Mouse (Mus musculus): ENCODE data around the gene Phtf2. TPM values are rescaled to one million over a fixed set of nuclear protein-coding genes. Genes with fewer than 3 reads are reported as not detected.

Gene Phtf2
- polyA plus RNA-seq, 1 experiment: 3.6 TPM

- H3K36me3 ChIP-seq (ENCODE audit: control insufficient read depth, insufficient read depth): no peaks in the 10 kb centered on the region
- no peaks in the 10 kb centered on the region for H3K79me2 ChIP-seq (ENCODE audit: control insufficient read depth, insufficient read depth)
- H3K4me3 ChIP-seq: no peak overlapping the region
- no peak overlapping the region for H3K4me2 ChIP-seq (ENCODE audit: low read depth)
- no peaks in the 10 kb centered on the region for H3K27me3 ChIP-seq (ENCODE audit: control insufficient read depth, insufficient read depth, insufficient read length)
- TF ChIP-seq TCF12 (IDR thresholded peaks at IDR 0.05; ENCODE audit: insufficient read depth, poor library complexity, severe bottlenecking): no peak
- no peak for TF ChIP-seq MYOD1 (IDR thresholded peaks at IDR 0.05; ENCODE audit: control insufficient read depth in 1 of 3, insufficient read length in 2 of 3, low read depth in 2 of 3)
- no peak for TF ChIP-seq TCF3 (IDR thresholded peaks at IDR 0.05; ENCODE audit: insufficient read length, low read depth)
- TF ChIP-seq REST (IDR thresholded peaks at IDR 0.05; ENCODE audit: insufficient read depth, insufficient read length): no peak
- TF ChIP-seq SRF (IDR thresholded peaks at IDR 0.05; ENCODE audit: control insufficient read depth, insufficient read length, low read depth): no peak
- no peak for TF ChIP-seq POLR2A (IDR thresholded peaks at IDR 0.05; ENCODE audit: insufficient read length, low read depth)
- TF ChIP-seq USF1 (IDR thresholded peaks at IDR 0.05; ENCODE audit: low read depth): no peak
- TF ChIP-seq CEBPB (IDR thresholded peaks at IDR 0.05; ENCODE audit: insufficient read depth, poor library complexity, severe bottlenecking): no peak
- TF ChIP-seq POLR2AphosphoS2 (IDR thresholded peaks at IDR 0.05; ENCODE audit: insufficient read length, low read depth): no peak
- TF ChIP-seq E2F4 (IDR thresholded peaks at IDR 0.05; ENCODE audit: insufficient read depth): no peak
- TF ChIP-seq MAX (IDR thresholded peaks at IDR 0.05; ENCODE audit: low read depth): no peak
- no peak overlapping the region for H3ac ChIP-seq (ENCODE audit: control insufficient read depth, insufficient read length)
Measured at GRCm38 (mm10) chr5:20760368-20761162, 121.4 kb downstream of the Phtf2 start.

- Histone ChIP-seq H3K4me2 (ENCODE audit: low read depth) (no peak overlapping the region), H3K36me3 (ENCODE audit: control insufficient read depth, insufficient read depth) (no peaks in the 10 kb centered on the region), H3K4me3 (no peak overlapping the region), H3K79me2 (ENCODE audit: control insufficient read depth, insufficient read depth) (no peaks in the 10 kb centered on the region), H3K27me3 (ENCODE audit: control insufficient read depth, insufficient read depth, insufficient read length) (no peaks in the 10 kb centered on the region), H3ac (ENCODE audit: control insufficient read depth, insufficient read length) (no peak overlapping the region)
- TF ChIP-seq TCF3 (IDR thresholded peaks at IDR 0.05; ENCODE audit: insufficient read length, low read depth): no peak
- no peak for TF ChIP-seq MAX (IDR thresholded peaks at IDR 0.05; ENCODE audit: low read depth)
- TF ChIP-seq POLR2A (IDR thresholded peaks at IDR 0.05; ENCODE audit: insufficient read length, low read depth): no peak
- no peak for TF ChIP-seq REST (IDR thresholded peaks at IDR 0.05; ENCODE audit: insufficient read depth, insufficient read length)
Measured at GRCm38 (mm10) chr5:20759771-20760170, 122.2 kb downstream of the Phtf2 start.

GRCm38 (mm10) chr5:20753963-20754362 lies 128.0 kb downstream of the Phtf2 start:
- Histone ChIP-seq H3K4me3 (no peak overlapping the region), H3K79me2 (ENCODE audit: control insufficient read depth, insufficient read depth) (no peaks in the 10 kb centered on the region), H3K27me3 (ENCODE audit: control insufficient read depth, insufficient read depth, insufficient read length) (no peaks in the 10 kb centered on the region), H3ac (ENCODE audit: control insufficient read depth, insufficient read length) (no peak overlapping the region), H3K4me2 (ENCODE audit: low read depth) (no peak overlapping the region), H3K36me3 (ENCODE audit: control insufficient read depth, insufficient read depth) (no peaks in the 10 kb centered on the region)
- no peak for TF ChIP-seq TCF3 (IDR thresholded peaks at IDR 0.05; ENCODE audit: insufficient read length, low read depth)
- no peak for TF ChIP-seq E2F4 (IDR thresholded peaks at IDR 0.05; ENCODE audit: insufficient read depth)
- TF ChIP-seq POLR2AphosphoS2 (IDR thresholded peaks at IDR 0.05; ENCODE audit: insufficient read length, low read depth): no peak
- TF ChIP-seq MYOD1 (IDR thresholded peaks at IDR 0.05; ENCODE audit: control insufficient read depth in 1 of 3, insufficient read length in 2 of 3, low read depth in 2 of 3): no peak
- no peak for TF ChIP-seq TCF12 (IDR thresholded peaks at IDR 0.05; ENCODE audit: insufficient read depth, poor library complexity, severe bottlenecking)
- no peak for TF ChIP-seq SRF (IDR thresholded peaks at IDR 0.05; ENCODE audit: control insufficient read depth, insufficient read length, low read depth)
- no peak for TF ChIP-seq MYOG (IDR thresholded peaks at IDR 0.05; ENCODE audit: control insufficient read depth in 1 of 3, insufficient read depth in 1 of 3, insufficient read length in 2 of 3, low read depth in 2 of 3)
- TF ChIP-seq POLR2A (IDR thresholded peaks at IDR 0.05; ENCODE audit: insufficient read length, low read depth): no peak
- no peak for TF ChIP-seq CEBPB (IDR thresholded peaks at IDR 0.05; ENCODE audit: insufficient read depth, poor library complexity, severe bottlenecking)
- no peak for TF ChIP-seq REST (IDR thresholded peaks at IDR 0.05; ENCODE audit: insufficient read depth, insufficient read length)
- no peak for TF ChIP-seq USF1 (IDR thresholded peaks at IDR 0.05; ENCODE audit: low read depth)
- TF ChIP-seq MAX (IDR thresholded peaks at IDR 0.05; ENCODE audit: low read depth): no peak

GRCm38 (mm10) chr5:20753096-20753495 lies 128.8 kb downstream of the Phtf2 start:
- Histone ChIP-seq H3K79me2 (ENCODE audit: control insufficient read depth, insufficient read depth) (no peaks in the 10 kb centered on the region), H3K36me3 (ENCODE audit: control insufficient read depth, insufficient read depth) (no peaks in the 10 kb centered on the region), H3K4me2 (ENCODE audit: low read depth) (no peak overlapping the region), H3ac (ENCODE audit: control insufficient read depth, insufficient read length) (no peak overlapping the region), H3K27me3 (ENCODE audit: control insufficient read depth, insufficient read depth, insufficient read length) (no peaks in the 10 kb centered on the region), H3K4me3 (no peak overlapping the region)
- TF ChIP-seq POLR2AphosphoS2 (IDR thresholded peaks at IDR 0.05; ENCODE audit: insufficient read length, low read depth): no peak
- TF ChIP-seq USF1 (IDR thresholded peaks at IDR 0.05; ENCODE audit: low read depth): no peak
- no peak for TF ChIP-seq MYOG (IDR thresholded peaks at IDR 0.05; ENCODE audit: control insufficient read depth in 1 of 3, insufficient read depth in 1 of 3, insufficient read length in 2 of 3, low read depth in 2 of 3)
- no peak for TF ChIP-seq POLR2A (IDR thresholded peaks at IDR 0.05; ENCODE audit: insufficient read length, low read depth)
- no peak for TF ChIP-seq REST (IDR thresholded peaks at IDR 0.05; ENCODE audit: insufficient read depth, insufficient read length)
- no peak for TF ChIP-seq MAX (IDR thresholded peaks at IDR 0.05; ENCODE audit: low read depth)
- TF ChIP-seq MYOD1 (IDR thresholded peaks at IDR 0.05; ENCODE audit: control insufficient read depth in 1 of 3, insufficient read length in 2 of 3, low read depth in 2 of 3): no peak
- no peak for TF ChIP-seq SRF (IDR thresholded peaks at IDR 0.05; ENCODE audit: control insufficient read depth, insufficient read length, low read depth)
- TF ChIP-seq E2F4 (IDR thresholded peaks at IDR 0.05; ENCODE audit: insufficient read depth): no peak
- TF ChIP-seq CEBPB (IDR thresholded peaks at IDR 0.05; ENCODE audit: insufficient read depth, poor library complexity, severe bottlenecking): no peak
- no peak for TF ChIP-seq TCF12 (IDR thresholded peaks at IDR 0.05; ENCODE audit: insufficient read depth, poor library complexity, severe bottlenecking)
- TF ChIP-seq TCF3 (IDR thresholded peaks at IDR 0.05; ENCODE audit: insufficient read length, low read depth): no peak

All from myocyte (in vitro differentiated cells).